Mouse (Mus musculus): ENCODE data around the gene Spic. TPM values are rescaled to one million over a fixed set of nuclear protein-coding genes. Genes with fewer than 3 reads are reported as not detected.

Spic gene
- total RNA-seq, 2 experiments from 2014 or later, result 0.66 to 2.0 TPM

DNA sequence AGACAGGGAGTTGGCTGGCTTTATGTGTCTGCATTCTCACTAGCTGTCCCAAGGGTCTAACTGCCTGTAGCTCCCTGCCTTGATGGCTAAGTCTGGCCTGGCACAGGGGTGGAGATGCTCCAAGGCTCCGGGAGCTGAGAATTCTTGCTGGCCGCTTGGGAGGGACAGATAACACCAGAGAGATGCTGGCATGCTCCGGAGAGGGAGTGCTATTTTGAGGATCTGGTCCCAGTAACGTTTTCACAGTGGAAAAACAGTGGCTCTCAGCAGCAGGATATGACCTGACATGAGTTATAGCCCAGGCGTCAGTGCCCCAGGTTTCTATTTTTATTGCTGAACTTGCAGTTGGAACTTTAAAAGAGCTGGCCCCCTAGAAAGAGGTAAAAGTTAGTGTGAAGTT is 39.4 kb downstream of the Spic start:
- DNase-seq, result peak; percentile 4 to 13

DNA sequence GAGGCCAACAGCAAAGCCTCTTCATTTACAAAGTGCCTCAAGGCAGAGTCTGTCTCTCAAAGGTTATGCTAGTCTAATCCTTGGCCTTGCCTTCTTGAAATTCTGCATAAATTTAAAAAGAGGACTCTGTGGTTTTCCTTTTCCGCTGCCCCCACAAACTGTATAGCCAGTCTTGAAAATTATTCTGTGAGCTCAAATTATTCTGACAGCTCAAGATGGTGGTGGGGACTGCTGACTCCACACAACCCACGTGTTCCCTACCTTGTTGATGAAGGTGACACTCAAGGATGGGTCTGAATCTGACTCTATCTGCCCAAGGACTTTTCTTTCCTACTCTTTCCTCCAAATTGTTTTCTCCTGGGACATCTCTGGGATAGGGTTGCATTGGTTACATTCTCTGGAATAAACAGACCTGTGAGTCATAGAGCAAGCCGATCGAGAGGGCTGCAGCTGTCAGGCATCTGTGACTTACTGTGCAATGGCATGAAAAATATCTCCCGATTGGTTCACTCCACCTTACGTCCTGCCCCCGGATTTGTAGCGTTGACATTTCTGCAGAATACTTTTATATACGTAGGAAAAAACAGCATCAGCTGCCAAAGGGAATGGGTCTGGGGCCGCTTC is 53.4 kb downstream of the Spic start:
- peak; percentile 33 to 45 for DNase-seq

DNA sequence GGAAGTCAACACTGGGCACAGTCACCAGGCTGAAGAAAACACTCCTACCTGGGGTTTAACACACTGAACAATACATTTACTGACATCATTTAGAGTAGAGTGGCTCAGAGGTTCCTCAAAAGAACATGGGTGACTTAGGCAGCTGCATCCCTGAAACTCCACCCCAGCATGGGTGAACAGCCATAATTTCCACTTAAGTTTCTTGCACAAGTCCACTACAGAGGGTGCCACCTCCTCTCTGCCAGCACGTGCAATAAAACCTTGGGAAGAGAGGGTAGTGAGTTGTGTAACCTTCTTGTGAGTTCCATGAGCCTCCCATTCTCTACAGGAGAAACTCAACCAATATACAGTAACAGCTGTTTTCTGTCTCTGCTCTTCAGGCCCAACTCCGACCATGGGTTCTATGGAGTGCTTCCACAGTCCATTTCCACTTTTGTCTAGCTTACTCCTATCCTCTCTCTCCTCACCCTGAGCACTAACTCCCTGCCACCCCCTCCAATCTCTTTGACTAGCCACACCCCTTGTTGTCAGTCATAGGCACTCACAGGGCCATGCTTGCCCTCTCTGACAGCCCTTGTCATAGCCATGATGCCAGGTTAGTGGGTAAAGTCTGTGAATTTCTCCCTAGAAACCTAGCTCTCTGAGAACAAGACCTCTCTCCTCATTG is 54.0 kb downstream of the Spic start:
- no peak for DNase-seq

DNA sequence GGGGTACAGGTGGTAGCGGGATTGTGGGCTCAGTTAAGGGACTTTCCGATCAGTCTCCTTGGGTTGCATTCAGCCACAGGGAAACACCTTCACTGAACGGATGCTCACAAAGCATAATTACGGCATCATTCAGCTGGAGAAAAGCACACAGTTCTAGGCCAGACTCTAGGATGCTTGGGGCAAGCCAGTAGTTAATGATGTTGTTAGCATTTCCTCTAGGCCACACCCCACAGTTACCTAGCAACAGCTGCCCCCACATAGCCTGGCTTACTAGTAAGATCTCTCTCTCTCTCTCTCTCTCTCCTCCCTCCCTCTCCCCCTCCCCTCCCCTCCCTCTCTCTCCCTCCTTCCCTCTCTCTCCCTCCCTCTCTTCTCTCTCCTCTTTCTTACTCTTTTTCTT is 57.8 kb downstream of the Spic start:
- no peak for DNase-seq

DNA sequence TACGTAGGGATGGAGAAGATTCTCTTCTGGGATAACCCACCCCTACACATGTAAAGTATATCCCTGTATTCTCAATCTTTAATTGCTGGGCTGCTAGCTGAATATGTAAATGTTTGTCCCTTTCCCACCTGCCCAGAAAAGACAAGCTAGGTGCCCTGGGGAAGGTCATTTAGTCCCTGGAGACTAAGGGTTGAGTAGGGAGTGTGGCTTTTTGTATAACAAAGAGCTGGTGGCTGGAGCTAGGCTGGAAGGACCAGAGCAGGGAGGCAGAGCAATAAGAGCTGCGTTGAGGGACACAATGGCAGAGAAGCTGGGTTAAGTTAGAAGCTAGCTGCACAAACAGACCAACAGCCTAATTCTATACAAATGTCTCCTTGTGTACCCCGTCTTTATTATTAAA is 58.6 kb downstream of the Spic start:
- DNase-seq, result no peak

Other genes starting within 250 kb of the Spic start
- gene Sycp3, start 225.4 kb downstream of the Spic start, total RNA-seq (2021), result 1 to 10 TPM; 1.1 to 3.9 TPM
- 100 to 1,000 TPM; 342 to 431 TPM for gene Chpt1, start 180.9 kb downstream of the Spic start, total RNA-seq (2021)
- 1 to 10 TPM; 1.2 to 2.0 TPM for gene Mybpc1, start 79.9 kb downstream of the Spic start, total RNA-seq (2021)
- gene Arl1, start 45.8 kb upstream of the Spic start, total RNA-seq (2021), result 100 to 1,000 TPM; 102 to 109 TPM
- 10 to 100 TPM; 26.8 to 28.5 TPM for gene Utp20, start 141.8 kb upstream of the Spic start, total RNA-seq (2021)
- gene Slc5a8, start 201.0 kb upstream of the Spic start, total RNA-seq (2021), result under 1 TPM in 1 of 2 experiments, not detected in 1; 0.07 TPM

Data from adrenal gland, postnatal 36 days (tissue).